Mouse (Mus musculus): Measurements from ENCODE around the gene Fam69a.
"Not testable (repeated sequence)": the region's sequence is repeated elsewhere in the genome, so short reads cannot be mapped to it uniquely, and the experiment has no call there.

Fam69a gene

GRCm38 (mm10) chr5:107901014-107901615, 85.8 kb downstream of the Fam69a start:
- DNase-seq: no peak

- peak; percentile 96 for DNase-seq
Measured at GRCm38 (mm10) chr5:107900206-107901013, 86.5 kb downstream of the Fam69a start, which contains the start of gene Rpl5. Rpl5 (plus strand) TSS chr5:107900502.

- no peak for DNase-seq
Measured at GRCm38 (mm10) chr5:107896265-107896664, 90.6 kb downstream of the Fam69a start.

GRCm38 (mm10) chr5:107894676-107895075, 92.2 kb downstream of the Fam69a start:
- DNase-seq: no peak

- not testable (repeated sequence) for DNase-seq
Measured at GRCm38 (mm10) chr5:107891515-107891914, 95.4 kb downstream of the Fam69a start.

GRCm38 (mm10) chr5:107889994-107890888, 96.6 kb downstream of the Fam69a start:
- DNase-seq: no peak

GRCm38 (mm10) chr5:107880710-107881109, 106.2 kb downstream of the Fam69a start:
- no peak for DNase-seq

- DNase-seq: no peak
Measured at GRCm38 (mm10) chr5:107877053-107877452, 109.8 kb downstream of the Fam69a start.

GRCm38 (mm10) chr5:107875261-107875611, 111.6 kb downstream of the Fam69a start:
- DNase-seq: no peak

- peak; percentile 83 for DNase-seq
Measured at GRCm38 (mm10) chr5:107874561-107875260, 112.2 kb downstream of the Fam69a start, which contains the start of gene Evi5. Evi5 (minus strand) TSS chr5:107875107.

GRCm38 (mm10) chr5:107873886-107874302, 113.0 kb downstream of the Fam69a start:
- peak; percentile 79 for DNase-seq

- peak; percentile 36 for DNase-seq
Measured at GRCm38 (mm10) chr5:107873330-107873729, 113.6 kb downstream of the Fam69a start.

GRCm38 (mm10) chr5:107869701-107870100, 117.2 kb downstream of the Fam69a start:
- no peak for DNase-seq

- DNase-seq: peak; percentile 95
Measured at GRCm38 (mm10) chr5:107868905-107869424, 117.9 kb downstream of the Fam69a start.

GRCm38 (mm10) chr5:107867970-107868904, 118.6 kb downstream of the Fam69a start:
- peak; percentile 75 for DNase-seq

GRCm38 (mm10) chr5:107866127-107867126, 120.5 kb downstream of the Fam69a start:
- peak; percentile 32 for DNase-seq

- DNase-seq: no peak
Measured at GRCm38 (mm10) chr5:107863971-107864370, 122.9 kb downstream of the Fam69a start.

GRCm38 (mm10) chr5:107858963-107859362, 127.9 kb downstream of the Fam69a start:
- DNase-seq: no peak

All from liver (tissue).